Mouse (Mus musculus): ENCODE data around the gene Ptpn23.
"Not testable (repeated sequence)": the region's sequence is repeated elsewhere in the genome, so short reads cannot be mapped to it uniquely, and the experiment has no call there.

The Ptpn23 gene

DNA sequence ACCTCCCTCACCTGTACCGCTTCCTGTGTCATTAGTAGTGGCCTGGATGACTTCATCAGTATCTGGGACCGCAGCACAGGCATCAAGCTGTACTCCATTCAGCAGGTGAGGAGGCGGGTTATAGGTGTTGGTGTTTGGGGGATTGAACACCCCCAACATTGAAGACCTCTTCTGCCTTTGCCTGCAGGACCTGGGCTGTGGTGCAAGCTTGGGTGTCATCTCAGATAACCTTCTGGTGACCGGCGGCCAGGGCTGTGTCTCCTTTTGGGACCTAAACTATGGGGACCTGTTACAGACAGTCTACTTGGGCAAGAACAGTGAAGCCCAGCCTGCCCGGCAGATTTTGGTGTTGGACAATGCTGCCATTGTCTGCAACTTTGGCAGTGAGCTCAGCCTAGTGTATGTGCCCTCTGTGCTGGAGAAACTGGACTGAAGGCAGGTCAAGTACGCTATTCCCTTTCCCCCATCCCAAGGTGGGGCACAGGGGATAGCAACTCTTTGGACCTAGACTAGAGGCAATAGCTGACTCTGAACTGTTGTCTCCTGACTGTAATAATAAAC, 23.6 kb downstream of the Ptpn23 start:
- no peak for DNase-seq (ENCODE audit: extremely low read depth, insufficient read length, low spot score)

DNA sequence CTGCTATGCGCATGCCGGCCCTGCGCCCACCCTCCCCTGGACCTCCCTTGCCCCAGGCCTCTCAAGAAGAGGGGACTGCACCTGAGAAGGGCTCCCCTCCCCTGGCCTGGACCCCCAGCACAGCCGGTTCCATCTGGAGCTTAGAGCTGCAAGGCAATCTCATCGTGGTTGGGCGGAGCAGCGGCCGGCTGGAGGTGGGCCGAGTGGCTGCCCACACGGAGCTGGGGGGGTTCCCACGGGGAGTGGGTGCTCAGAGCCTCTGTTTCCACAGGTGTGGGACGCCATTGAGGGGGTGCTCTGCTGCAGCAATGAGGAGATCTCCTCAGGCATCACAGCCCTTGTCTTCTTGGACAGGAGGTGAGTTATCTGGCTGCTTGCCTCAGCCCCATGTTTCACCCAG, 26.7 kb downstream of the Ptpn23 start:
- no peak for DNase-seq (ENCODE audit: extremely low read depth, insufficient read length, low spot score)

GRCm38 (mm10) chr9:110380662-110381061, 27.4 kb downstream of the Ptpn23 start:
- no peak for DNase-seq (ENCODE audit: extremely low read depth, insufficient read length, low spot score)

- DNase-seq (ENCODE audit: extremely low read depth, insufficient read length, low spot score): no peak
These were observed 28.7 kb downstream of the Ptpn23 start for GRCm38 (mm10) chr9:110379361-110379760.

DNA sequence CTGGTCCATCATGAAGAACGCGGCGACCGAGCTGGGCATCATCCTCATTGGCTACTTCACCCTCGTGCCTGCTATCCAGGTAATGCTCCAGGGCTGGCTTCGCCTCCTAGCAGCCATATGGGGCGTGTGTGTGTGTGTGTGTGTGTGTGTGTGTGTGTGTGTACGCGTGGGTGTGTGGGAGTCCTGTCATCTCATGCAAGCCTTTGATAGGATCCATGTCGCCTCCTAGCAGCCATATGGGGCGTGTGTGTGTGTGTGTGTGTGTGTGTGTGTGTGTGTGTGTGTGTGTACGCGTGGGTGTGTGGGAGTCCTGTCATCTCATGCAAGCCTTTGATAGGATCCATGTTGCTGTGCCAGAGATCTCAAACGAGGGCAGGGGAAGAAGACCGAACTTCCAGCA, 30.4 kb downstream of the Ptpn23 start:
- DNase-seq (ENCODE audit: extremely low read depth, insufficient read length, low spot score): not testable (repeated sequence)

DNA sequence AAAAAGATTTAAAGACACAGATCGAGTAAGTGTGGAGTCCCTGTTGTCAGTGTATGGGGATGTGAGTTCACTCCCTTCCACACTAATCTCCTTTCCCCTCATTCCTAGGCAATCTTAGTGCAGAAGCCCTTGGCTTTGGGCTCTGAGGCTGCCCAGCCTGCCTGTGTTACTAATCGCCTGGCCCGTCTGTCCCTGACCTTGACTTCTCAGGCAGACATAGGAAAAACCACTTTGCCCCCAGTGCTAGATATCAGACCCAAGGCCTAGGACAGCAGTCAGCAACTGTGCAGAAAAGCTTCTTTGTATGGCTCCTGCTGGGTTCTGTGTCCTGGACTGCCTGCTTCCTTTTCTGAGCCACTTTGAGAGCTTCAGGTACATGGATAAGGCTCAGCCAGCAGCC, 32.3 kb downstream of the Ptpn23 start:
- no peak for DNase-seq (ENCODE audit: extremely low read depth, insufficient read length, low spot score)

GRCm38 (mm10) chr9:110373871-110374270, 34.1 kb downstream of the Ptpn23 start:
- no peak for DNase-seq (ENCODE audit: extremely low read depth, insufficient read length, low spot score)

DNA sequence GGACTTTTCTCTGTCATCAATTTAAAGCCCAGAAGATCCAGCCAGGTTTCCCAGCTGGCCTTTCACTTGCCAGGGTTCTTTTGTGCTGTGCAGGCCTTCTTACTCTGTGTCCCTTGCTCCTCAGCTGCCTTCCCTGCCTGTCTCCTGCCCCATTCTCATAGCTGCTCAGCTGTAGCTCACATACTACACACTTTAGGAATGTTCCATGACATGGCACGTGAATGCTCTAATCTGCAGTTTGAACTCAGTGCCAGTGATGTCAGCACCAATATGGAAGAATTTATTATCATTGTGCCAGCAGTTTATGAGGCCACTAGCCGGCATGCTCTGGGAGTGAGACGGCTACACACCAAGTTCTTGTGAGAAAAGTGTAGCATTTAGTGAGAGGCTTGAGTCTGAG, 38.2 kb downstream of the Ptpn23 start:
- no peak for DNase-seq (ENCODE audit: extremely low read depth, insufficient read length, low spot score)

DNA sequence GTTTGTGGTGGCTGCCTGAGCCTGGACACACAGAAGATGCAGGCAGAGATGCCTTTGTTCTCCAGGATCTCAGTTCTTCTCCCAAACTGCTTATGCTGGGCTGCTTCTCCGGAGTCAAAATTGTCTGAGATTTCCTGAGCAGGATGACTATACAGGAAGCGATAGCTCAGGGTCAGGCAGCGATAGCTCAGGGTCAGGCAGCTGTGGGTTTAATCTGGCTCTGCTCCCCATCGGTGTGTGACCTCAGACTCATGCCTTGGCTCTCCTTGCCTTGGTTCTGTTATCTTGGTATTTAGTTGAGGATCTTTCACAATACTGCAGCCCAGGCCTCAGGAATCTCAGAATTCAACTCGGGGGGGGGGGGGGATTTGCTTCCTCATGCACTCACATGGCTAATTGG, 41.3 kb downstream of the Ptpn23 start:
- no peak for DNase-seq (ENCODE audit: extremely low read depth, insufficient read length, low spot score)

DNA sequence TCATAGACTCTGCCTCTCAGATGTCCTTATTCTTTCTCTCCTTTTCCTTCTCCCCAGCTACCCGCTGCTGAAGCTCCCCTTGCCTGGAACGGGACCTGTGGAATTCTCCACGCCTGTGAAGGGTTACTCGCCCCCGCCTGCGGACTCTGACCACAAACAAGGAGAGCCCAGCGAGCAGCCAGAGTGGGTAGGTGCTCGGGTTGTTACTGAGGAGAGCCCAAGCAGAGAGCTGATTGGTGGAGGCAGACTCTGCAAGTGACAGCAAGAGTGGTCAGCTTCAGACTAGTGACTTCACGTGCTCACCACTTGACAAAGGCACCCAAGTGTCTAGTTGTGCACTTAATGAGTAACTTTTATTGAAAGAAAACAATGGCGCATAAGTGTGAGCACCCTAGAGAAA, 45.7 kb downstream of the Ptpn23 start:
- no peak for DNase-seq (ENCODE audit: extremely low read depth, insufficient read length, low spot score)

- DNase-seq (ENCODE audit: extremely low read depth, insufficient read length, low spot score): no peak
These were observed 46.7 kb downstream of the Ptpn23 start for GRCm38 (mm10) chr9:110361299-110361698.

DNA sequence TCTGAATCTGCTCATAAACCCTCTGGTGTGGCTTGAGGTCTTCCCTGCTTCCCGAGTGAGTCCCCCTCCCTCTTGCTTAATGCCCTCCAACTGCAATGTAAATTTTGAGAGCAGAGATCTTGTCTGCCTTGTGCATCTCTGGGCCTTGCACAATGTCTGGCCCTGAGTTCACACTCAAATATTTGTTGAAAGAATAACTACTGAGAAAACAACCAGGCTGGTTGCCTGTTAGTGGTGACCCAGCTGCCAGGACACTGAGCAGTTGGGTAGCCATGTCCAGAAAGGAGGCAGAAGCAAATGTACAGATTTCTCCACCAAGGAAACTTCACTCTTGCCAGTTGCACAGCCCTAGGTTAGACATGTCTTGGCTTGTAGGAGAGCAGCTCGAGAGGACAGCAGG, 49.7 kb downstream of the Ptpn23 start:
- no peak for DNase-seq (ENCODE audit: extremely low read depth, insufficient read length, low spot score)

DNA sequence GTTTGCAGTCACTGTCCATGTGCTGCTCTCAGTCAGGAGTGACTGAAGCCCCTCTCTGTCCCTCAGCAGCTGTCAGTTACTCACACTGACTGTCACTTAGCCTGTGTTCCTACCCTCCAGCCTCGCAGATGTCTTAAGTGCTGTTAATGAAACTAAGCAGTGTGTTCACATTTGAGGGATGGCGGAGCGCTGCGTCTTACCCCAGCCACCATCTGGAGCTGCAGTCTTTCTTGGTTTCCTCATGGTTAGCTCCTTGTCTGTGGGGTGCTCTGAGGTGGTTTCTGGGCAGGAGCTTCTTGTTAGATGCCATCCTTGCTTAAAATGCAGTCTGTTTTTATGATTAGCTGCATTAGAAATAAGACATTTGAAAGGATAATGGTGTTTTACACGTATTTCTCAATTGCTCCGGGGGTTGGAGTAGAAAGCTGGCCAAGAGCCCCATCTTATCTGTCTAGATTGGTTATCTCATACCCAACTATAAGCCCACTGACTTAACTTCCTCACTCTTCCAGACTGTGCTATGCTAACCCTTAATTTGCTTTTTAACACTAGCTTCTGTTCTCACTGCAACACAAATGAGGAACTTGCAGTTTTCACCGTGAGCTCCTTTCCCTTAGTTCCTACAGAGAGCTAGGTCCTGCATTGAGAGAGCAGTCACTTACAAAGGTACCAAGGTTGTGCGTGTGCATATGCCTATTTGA, 55.9 kb downstream of the Ptpn23 start:
- no peak for DNase-seq (ENCODE audit: extremely low read depth, insufficient read length, low spot score)

DNA sequence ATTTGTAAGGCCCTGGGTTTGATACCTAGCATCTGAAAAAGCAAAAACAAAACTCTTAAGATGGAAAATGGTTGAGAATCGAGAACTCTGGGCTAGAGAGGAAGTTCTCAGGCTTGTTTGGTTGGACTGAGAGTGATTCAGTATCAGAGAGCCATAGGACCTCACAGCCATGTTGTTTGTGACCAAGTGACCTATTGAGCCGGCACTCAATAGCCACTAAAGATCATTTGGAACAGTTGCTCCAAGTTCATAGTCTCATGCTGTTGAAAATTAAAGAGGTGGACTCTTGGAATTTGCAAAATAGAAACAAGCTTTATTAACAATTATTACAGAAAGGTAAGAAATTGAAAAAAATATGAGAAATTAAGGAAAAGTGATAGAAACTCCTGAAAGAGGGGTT, 56.7 kb downstream of the Ptpn23 start:
- DNase-seq (ENCODE audit: extremely low read depth, insufficient read length, low spot score): no peak

- no peak for DNase-seq (ENCODE audit: extremely low read depth, insufficient read length, low spot score)
These were observed 57.4 kb downstream of the Ptpn23 start for GRCm38 (mm10) chr9:110350612-110351011.

DNA sequence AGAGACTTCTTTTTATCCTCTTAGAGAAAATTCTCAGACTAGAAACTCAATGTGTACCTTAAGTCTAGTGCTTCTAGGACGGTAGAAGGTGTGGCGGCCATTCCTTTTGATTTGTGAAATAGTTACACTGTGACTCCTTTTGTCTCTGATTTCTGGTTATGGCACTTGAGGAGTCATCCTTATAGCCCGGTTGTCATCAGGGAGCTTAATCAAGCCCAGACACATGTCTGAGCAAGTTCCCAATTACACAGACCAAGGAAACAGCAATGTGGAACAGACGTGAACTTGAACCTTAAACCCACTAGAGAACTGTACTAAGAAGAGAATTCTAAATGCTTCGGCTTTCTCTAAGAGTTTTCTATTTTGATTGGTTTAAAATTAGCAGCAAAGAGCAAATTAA, 57.8 kb downstream of the Ptpn23 start:
- no peak for DNase-seq (ENCODE audit: extremely low read depth, insufficient read length, low spot score)

DNA sequence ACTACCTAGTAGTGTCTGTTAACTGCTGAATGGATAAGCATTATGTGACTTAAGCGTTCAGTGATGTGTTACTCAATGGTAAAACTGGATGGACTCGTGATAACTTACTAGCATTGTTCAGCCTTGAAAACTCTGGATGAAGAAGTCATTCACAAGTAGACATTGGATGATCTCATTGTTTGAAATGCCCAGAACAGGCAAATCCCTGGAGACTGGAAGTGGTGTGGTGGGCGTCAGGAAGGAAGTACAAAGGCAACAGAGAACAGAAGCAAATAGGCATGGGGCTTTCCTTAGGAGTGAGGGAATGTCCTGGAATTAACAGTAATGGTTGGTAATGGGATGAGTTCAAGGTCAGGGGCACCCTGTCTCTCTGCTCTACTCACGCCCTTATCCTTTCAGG, 59.1 kb downstream of the Ptpn23 start:
- no peak for DNase-seq (ENCODE audit: extremely low read depth, insufficient read length, low spot score)

- DNase-seq (ENCODE audit: extremely low read depth, insufficient read length, low spot score): no peak
These were observed 62.8 kb downstream of the Ptpn23 start for GRCm38 (mm10) chr9:110345057-110345739.

DNA sequence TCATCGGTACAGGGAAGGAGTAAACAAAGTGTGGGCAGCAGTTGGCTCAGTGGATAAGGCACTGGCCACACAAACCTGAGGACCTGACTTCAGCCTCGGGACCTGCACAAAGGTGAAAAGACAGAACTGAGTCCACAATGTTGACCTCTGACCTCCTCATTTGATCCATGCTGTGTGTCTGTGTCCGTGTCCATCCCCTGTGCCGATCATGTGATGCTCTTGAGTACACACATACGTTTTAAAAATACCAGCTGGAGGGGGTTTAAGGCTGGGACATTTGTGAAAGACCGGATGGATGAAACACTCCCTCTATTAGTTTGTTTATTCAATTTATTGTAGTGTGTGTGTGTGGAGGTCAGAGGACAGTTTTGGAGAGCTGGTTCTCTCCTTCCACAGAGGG, 64.2 kb downstream of the Ptpn23 start:
- no peak for DNase-seq (ENCODE audit: extremely low read depth, insufficient read length, low spot score)

DNA sequence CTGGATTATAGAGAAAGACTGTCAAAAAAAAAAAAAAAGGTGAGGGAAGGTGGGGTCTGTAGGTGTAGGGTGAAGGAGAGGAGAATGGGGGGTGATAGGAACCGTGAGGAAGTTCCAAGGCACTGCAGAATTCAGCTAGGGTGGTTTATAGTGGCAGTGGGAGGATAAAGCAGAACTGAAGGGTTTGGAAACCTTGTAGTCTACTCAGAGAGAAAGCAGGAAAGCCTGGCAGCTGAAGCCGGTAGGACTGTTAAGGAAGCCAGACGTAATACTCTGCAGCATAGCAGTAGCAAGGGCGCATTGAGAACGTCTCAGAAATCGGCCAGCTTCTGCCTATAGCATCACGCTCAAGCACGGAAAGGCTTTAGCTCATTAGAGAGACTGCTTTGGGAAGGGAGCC, 66.0 kb downstream of the Ptpn23 start:
- DNase-seq (ENCODE audit: extremely low read depth, insufficient read length, low spot score): no peak

- no peak for DNase-seq (ENCODE audit: extremely low read depth, insufficient read length, low spot score)
These were observed 67.8 kb downstream of the Ptpn23 start for GRCm38 (mm10) chr9:110340037-110340750.

Measured in 3134 (cell line).